Mouse (Mus musculus) kidney, adult 2 months (tissue): ENCODE measurements around the gene Acot8.

Source experiments
- CTCF ChIP-seq: fragments of 200-500 bp; conservative IDR thresholded peaks from 2 replicates; pipeline ENCODE4 v1.5.1; 2011; ENCODE audit warnings: low read depth, mild to moderate bottlenecking, control low read depth, low read length, moderate library complexity, mixed read lengths; ENCODE audit not compliant: insufficient read depth, insufficient read length
- POLR2A ChIP-seq: fragments of 200-500 bp; IDR thresholded peaks from one replicate; pipeline ENCODE4 v1.6.1; 2011; ENCODE audit warnings: low read depth, low read length, control low read depth

GRCm38 (mm10) chr2:164791841-164792261 is 12.8 kb downstream of the Acot8 start:
- TF ChIP-seq CTCF (no peak), POLR2A (no peak)
